Mouse (Mus musculus): ENCODE results near the gene Cd3e. TPM values are rescaled to one million over a fixed set of nuclear protein-coding genes. Genes with fewer than 3 reads are reported as not detected.

Cd3e gene
- under 1 TPM; 0.21 to 0.66 TPM for total RNA-seq (2021)
- 0.32 and 1.5 TPM in 2 replicates for polyA plus RNA-seq (2012; rRNA removed)
- long read RNA-seq: 0 reads

GRCm38 (mm10) chr9:45009180-45010078 is at the start of gene Cd3e:
TSS of gene Cd3e (minus strand) at chr9:45009627.
- no peaks in the 10 kb centered on the region for H3K4me1 ChIP-seq (ENCODE audit: control insufficient read depth, insufficient read depth, low read length)
- H3K27me3 ChIP-seq (ENCODE audit: control insufficient read depth, insufficient read depth, low read length): peaks cover 2% of the 10 kb centered on the region; the same call in 1 of the 2 replicates
- DNase-seq: no peak
- intact Hi-C loops (cut with DNase I): no loop called here
- no peaks in the 10 kb centered on the region for H3K36me3 ChIP-seq (ENCODE audit: control insufficient read depth, insufficient read depth, low read length)
- no peak within 1 kb of the TSS for H3K4me3 ChIP-seq
- H3K79me2 ChIP-seq (replicated peaks; ENCODE audit: control insufficient read depth, insufficient read depth, low read length): no peaks in the 10 kb centered on the region
- no peak within 1 kb of the TSS for H3K9ac ChIP-seq (ENCODE audit: low read depth, low read length)
- 79% methylated on average over 19 of the region's 19 CpGs for WGBS
- TF ChIP-seq CTCF (IDR thresholded peaks at IDR 0.05) (no peak), EP300 (IDR thresholded peaks at IDR 0.05; ENCODE audit: insufficient read depth, low read depth, low read length) (no peak), POLR2A (IDR thresholded peaks at IDR 0.05; ENCODE audit: insufficient read depth, low read depth, low read length) (no peak)
- no peak within 1 kb of the TSS for H3K27ac ChIP-seq

GRCm38 (mm10) chr9:45058304-45058940 is 49.0 kb upstream of the Cd3e start:
- H3K9ac ChIP-seq (ENCODE audit: low read depth, low read length): no peak overlapping the region
- no peak for DNase-seq
- TF ChIP-seq EP300 (IDR thresholded peaks at IDR 0.05; ENCODE audit: insufficient read depth, low read depth, low read length): no peak
- no peak for TF ChIP-seq POLR2A (IDR thresholded peaks at IDR 0.05; ENCODE audit: insufficient read depth, low read depth, low read length)
- intact Hi-C loops (cut with DNase I): no loop called here
- 44% methylated on average over 5 of the region's 5 CpGs for WGBS
- H3K79me2 ChIP-seq (replicated peaks; ENCODE audit: control insufficient read depth, insufficient read depth, low read length): no peaks in the 10 kb centered on the region
- no peaks in the 10 kb centered on the region for H3K27me3 ChIP-seq (ENCODE audit: control insufficient read depth, insufficient read depth, low read length)
- H3K4me1 ChIP-seq (ENCODE audit: control insufficient read depth, insufficient read depth, low read length): no peaks in the 10 kb centered on the region
- H3K4me3 ChIP-seq: no peak overlapping the region
- no peak overlapping the region for H3K27ac ChIP-seq
- H3K36me3 ChIP-seq (ENCODE audit: control insufficient read depth, insufficient read depth, low read length): no peaks in the 10 kb centered on the region

- Histone ChIP-seq H3K9ac (ENCODE audit: low read depth, low read length) (peak within 1 kb of the TSS; percentile 71), H3K4me1 (ENCODE audit: control insufficient read depth, insufficient read depth, low read length) (no peaks in the 10 kb centered on the region), H3K36me3 (ENCODE audit: control insufficient read depth, insufficient read depth, low read length) (no peaks in the 10 kb centered on the region), H3K27me3 (ENCODE audit: control insufficient read depth, insufficient read depth, low read length) (no peaks in the 10 kb centered on the region), H3K4me3 (peak within 1 kb of the TSS; percentile 67), H3K79me2 (replicated peaks; ENCODE audit: control insufficient read depth, insufficient read depth, low read length) (no peaks in the 10 kb centered on the region), H3K27ac (peak within 1 kb of the TSS; percentile 69)
- intact Hi-C loops (cut with DNase I): no loop called here
- no peak for TF ChIP-seq POLR2A (IDR thresholded peaks at IDR 0.05; ENCODE audit: insufficient read depth, low read depth, low read length)
- TF ChIP-seq CTCF (IDR thresholded peaks at IDR 0.05): no peak
- no peak for TF ChIP-seq EP300 (IDR thresholded peaks at IDR 0.05; ENCODE audit: insufficient read depth, low read depth, low read length)
- peak; percentile 76 to 77 for DNase-seq
- under 1% methylated on average over 33 of the region's 33 CpGs for WGBS
Measured at GRCm38 (mm10) chr9:45055082-45055713, 45.8 kb upstream of the Cd3e start, which contains the start of gene Mpzl3. TSS of gene Mpzl3 (plus strand) at chr9:45055186.

GRCm38 (mm10) chr9:45050301-45050700 is 40.9 kb upstream of the Cd3e start:
- Histone ChIP-seq H3K79me2 (replicated peaks; ENCODE audit: control insufficient read depth, insufficient read depth, low read length) (no peaks in the 10 kb centered on the region), H3K4me3 (no peak overlapping the region), H3K9ac (ENCODE audit: low read depth, low read length) (no peak overlapping the region), H3K4me1 (ENCODE audit: control insufficient read depth, insufficient read depth, low read length) (no peaks in the 10 kb centered on the region), H3K36me3 (ENCODE audit: control insufficient read depth, insufficient read depth, low read length) (no peaks in the 10 kb centered on the region), H3K27me3 (ENCODE audit: control insufficient read depth, insufficient read depth, low read length) (no peaks in the 10 kb centered on the region), H3K27ac (no peak overlapping the region)
- no peak for DNase-seq
- intact Hi-C loops (cut with DNase I): no loop called here
- WGBS: 79% methylated on average over 2 of the region's 2 CpGs
- TF ChIP-seq CTCF (IDR thresholded peaks at IDR 0.05) (no peak), EP300 (IDR thresholded peaks at IDR 0.05; ENCODE audit: insufficient read depth, low read depth, low read length) (no peak), POLR2A (IDR thresholded peaks at IDR 0.05; ENCODE audit: insufficient read depth, low read depth, low read length) (no peak)

- Histone ChIP-seq H3K36me3 (ENCODE audit: control insufficient read depth, insufficient read depth, low read length) (no peaks in the 10 kb centered on the region), H3K27me3 (ENCODE audit: control insufficient read depth, insufficient read depth, low read length) (no peaks in the 10 kb centered on the region), H3K9ac (ENCODE audit: low read depth, low read length) (no peak overlapping the region), H3K4me3 (no peak overlapping the region), H3K4me1 (ENCODE audit: control insufficient read depth, insufficient read depth, low read length) (no peaks in the 10 kb centered on the region), H3K79me2 (replicated peaks; ENCODE audit: control insufficient read depth, insufficient read depth, low read length) (no peaks in the 10 kb centered on the region), H3K27ac (no peak overlapping the region)
- DNase-seq: no peak
- intact Hi-C loops (cut with DNase I): loop anchor here (5.0 kb wide), 1 partner anchor 88 kb away; the partner anchor contains the start of gene Scn4b
- 63% methylated on average over 1 of the region's 1 CpGs for WGBS
- TF ChIP-seq POLR2A (IDR thresholded peaks at IDR 0.05; ENCODE audit: insufficient read depth, low read depth, low read length) (no peak), EP300 (IDR thresholded peaks at IDR 0.05; ENCODE audit: insufficient read depth, low read depth, low read length) (no peak), CTCF (IDR thresholded peaks at IDR 0.05) (no peak)
Measured at GRCm38 (mm10) chr9:45049731-45050130, 40.3 kb upstream of the Cd3e start.
